Mouse (Mus musculus): Measurements from ENCODE around the gene Armc7.

DNA sequence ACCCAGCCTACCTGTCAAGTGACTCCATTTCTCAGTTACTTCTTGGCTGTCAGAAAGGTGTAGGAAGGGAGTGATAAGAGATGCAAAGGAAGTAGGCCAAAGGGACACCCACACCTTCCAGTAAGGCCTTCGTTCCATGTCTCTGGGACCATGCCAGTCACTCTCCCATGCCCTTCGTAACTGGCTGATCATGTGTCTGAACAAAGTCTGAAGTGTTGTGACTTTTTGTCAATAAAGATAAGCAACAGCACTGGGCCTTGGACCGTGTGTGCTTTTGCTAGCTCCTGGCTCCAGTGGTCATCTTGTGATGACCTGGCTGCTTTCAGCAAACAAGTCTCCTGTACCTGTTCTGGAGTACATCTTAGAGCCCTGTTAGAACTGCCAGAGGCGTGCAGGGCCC is 42.7 kb upstream of the Armc7 start:
- TF ChIP-seq CTCF (IDR thresholded peaks at IDR 0.05; ENCODE audit: low read depth, low read length) (no peak), TAL1 (conservative IDR thresholded peaks at IDR 0.05; ENCODE audit: low read depth, low read length) (no peak), GATA1 (IDR thresholded peaks at IDR 0.05; ENCODE audit: borderline replicate concordance, low read length) (no peak), POLR2AphosphoS5 (IDR thresholded peaks at IDR 0.05; ENCODE audit: insufficient replicate concordance, low read depth, low read length) (no peak), GATA2 (IDR thresholded peaks at IDR 0.05; ENCODE audit: borderline replicate concordance, low read depth, low read length) (no peak)

Data from G1E (cell line).